Mouse (Mus musculus) CH12.LX (cell line): Measurements from ENCODE around the gene Ints7.
A peak's percentile ranks its signal among the peaks of the same experiment; 100 is the strongest.

Experiments
- CTCF ChIP-seq, 2 experiments: IDR thresholded peaks in 1 of 2; conservative IDR thresholded peaks in 1 of 2; 2 replicates each; pipeline ENCODE4 v1.5.1; 2011 to 2012; ENCODE audit warnings: low read depth in 2 of 2, low read length in 2 of 2, improper control_type of control experiment in 1 of 2, inconsistent platforms in 1 of 2, mild to moderate bottlenecking in 1 of 2, moderate library complexity in 1 of 2
- MXI1 ChIP-seq: IDR thresholded peaks from 2 replicates; pipeline ENCODE4 v1.6.1; 2011; ENCODE audit warnings: mild to moderate bottlenecking, low read depth, low read length, improper control_type of control experiment
- POLR2A ChIP-seq: IDR thresholded peaks from 2 replicates; pipeline ENCODE4 v1.6.1; 2011; ENCODE audit warnings: low read depth, mild to moderate bottlenecking, improper control_type of control experiment, low read length

GRCm38 (mm10) chr1:191584483-191584882 lies 9.0 kb downstream of the Ints7 start:
- TF ChIP-seq POLR2A (no peak), CTCF (conservative IDR thresholded peaks at IDR 0.05 in 1 of 2, IDR thresholded peaks at IDR 0.05 in 1 of 2; ENCODE audit: low read depth in 2 of 2, low read length in 2 of 2) (peak in 1 of 2 experiments; percentile 29; a peak in 2 of 4 replicates), MXI1 (no peak)
